Mouse (Mus musculus) embryonic fibroblast, embryonic 13.5 days (primary cell): ENCODE data around the gene Fam151a. TPM values are rescaled to one million over a fixed set of nuclear protein-coding genes. Genes with fewer than 3 reads are reported as not detected.
A peak's percentile ranks its signal among the peaks of the same experiment; 100 is the strongest.
"Not testable (repeated sequence)": the region's sequence is repeated elsewhere in the genome, so short reads cannot be mapped to it uniquely, and the experiment has no call there.

Experiments used
- H3K27ac ChIP-seq: 2 replicates; pipeline ENCODE4 v1.5.1; 2012; ENCODE audit warnings: low read length, control low read depth, inconsistent platforms; ENCODE audit not compliant: insufficient read depth
- H3K4me1 ChIP-seq: 2 replicates; pipeline ENCODE4 v1.6.1; 2011; ENCODE audit warnings: low read length; ENCODE audit not compliant: control insufficient read depth, insufficient read depth
- H3K4me3 ChIP-seq: 2 replicates; pipeline ENCODE4 v1.5.1; 2011; ENCODE audit warnings: mild to moderate bottlenecking, control low read depth, low read length; ENCODE audit not compliant: insufficient read depth
- CTCF ChIP-seq: IDR thresholded peaks from 2 replicates; pipeline ENCODE4 v1.5.1; 2011; ENCODE audit warnings: mild to moderate bottlenecking, control low read depth, low read length, moderate library complexity, borderline replicate concordance; ENCODE audit not compliant: insufficient read depth
- POLR2A ChIP-seq: IDR thresholded peaks from 2 replicates; pipeline ENCODE4 v1.6.1; 2011; ENCODE audit warnings: low read depth, mild to moderate bottlenecking, control low read depth, low read length, moderate library complexity
- polyA plus RNA-seq: library from polyadenylated mRNA; stranded (reverse); fragments of >200 nt; gene quantifications from 2 replicates; pipeline ENCODE4 v1.2.4, GENCODE M21; 2011; ENCODE audit warnings: low read depth; ENCODE audit not compliant: missing spikeins, insufficient read length

Fam151a gene
- polyA plus RNA-seq, 1 experiment: not detected

DNA sequence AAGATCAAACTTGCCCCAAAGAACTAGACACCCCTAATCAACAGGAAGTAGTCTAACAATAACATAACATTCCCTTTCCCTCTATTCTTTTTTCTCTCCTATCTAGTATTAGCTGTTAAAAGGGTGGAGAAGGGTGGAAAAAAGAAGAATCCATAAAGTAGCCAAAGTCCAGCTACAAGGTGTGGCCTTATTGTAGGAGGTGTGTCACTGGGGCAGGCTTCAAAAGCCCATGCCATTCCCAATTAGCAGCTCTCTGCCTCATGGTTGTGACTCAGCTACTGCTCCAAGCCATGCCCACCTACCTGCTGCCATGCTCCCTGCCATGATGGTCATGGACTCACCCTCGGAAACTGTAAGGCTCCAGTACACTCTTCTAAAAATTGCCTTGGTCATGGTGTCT lies 38.9 kb downstream of the Fam151a start:
- Histone ChIP-seq H3K27ac (no peak overlapping the region), H3K4me1 (no peaks in the 10 kb centered on the region), H3K4me3 (no peak overlapping the region)
- no peak for TF ChIP-seq CTCF
- TF ChIP-seq POLR2A: no peak

DNA sequence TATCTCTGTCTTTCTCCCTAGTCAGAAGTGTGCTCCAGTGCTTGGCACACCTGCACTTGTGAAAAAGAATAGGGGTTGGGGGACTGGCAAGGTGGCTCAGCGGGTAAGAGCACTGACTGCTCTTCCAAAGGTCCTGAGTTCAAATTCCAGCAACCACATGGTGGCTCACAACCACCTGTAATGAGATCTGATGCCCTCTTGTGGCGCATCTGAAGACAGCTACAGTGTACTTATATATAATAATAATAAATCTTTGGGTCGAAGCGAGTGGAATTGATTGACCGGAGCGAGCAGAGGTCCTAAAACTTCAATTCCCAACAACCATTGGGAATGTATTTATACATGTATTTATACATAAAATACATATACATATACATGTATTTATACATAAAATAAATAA lies 42.1 kb downstream of the Fam151a start:
- not testable (repeated sequence) for H3K4me1 ChIP-seq

DNA sequence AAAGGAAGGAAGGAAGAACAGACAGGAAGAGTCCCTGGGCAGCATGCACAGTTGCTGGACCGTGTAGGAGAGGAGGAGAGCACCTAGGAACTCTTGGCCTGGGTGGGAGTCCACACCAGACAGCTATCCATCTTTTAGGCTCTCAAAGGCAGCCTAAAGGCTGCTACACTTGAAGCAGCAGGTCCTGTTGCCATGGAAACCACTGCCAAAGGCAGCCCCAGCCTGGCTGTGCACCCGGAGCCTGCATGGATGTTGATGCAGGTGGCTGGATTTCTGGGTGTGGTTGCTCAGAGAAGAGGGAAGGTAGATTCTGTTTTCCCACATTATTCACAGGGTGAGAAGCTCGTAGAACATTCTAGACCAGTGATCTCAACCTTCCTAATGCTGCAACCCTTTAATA lies 43.3 kb downstream of the Fam151a start:
- TF ChIP-seq CTCF: no peak
- TF ChIP-seq POLR2A: no peak
- peaks cover 3% of the 10 kb centered on the region for H3K4me1 ChIP-seq
- H3K4me3 ChIP-seq: no peak overlapping the region
- no peak overlapping the region for H3K27ac ChIP-seq

More for the DNA sequence above, 42.1 kb downstream of the Fam151a start:
- H3K4me3 ChIP-seq, H3K27ac ChIP-seq: not testable (repeated sequence)

DNA sequence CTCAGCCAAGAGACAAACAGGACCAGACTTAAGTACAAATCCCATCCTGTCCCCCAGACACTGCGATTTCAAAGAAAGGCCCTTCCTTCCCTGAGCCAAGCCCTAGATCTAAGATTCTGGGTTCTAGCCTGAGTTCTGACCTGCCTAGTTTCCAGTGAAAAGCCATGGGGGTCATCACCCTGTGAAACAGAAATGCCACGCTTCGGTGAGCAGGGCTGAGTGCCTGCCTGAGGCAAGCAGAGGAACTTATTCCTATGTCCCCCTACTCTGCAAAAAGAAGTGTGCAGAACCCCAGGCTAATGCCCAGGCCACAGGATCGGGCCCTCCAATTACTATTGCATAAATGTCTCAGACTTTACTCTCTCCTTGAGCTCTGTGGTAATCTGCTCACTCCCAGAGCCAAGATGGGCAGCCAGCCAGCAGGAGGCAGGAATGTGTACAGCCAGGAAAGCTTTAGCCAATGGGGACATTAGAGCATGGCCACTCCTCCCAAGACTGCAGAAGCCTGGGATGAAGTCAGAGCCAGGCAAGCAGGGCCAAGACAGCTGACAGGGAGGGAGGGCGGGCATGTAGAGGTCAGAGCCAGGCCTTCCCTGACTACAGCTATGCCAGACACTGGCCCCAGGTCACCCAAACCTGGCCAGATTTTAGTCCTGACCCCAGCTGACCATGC lies 44.6 kb downstream of the Fam151a start:
- no peak for TF ChIP-seq CTCF
- TF ChIP-seq POLR2A: no peak
- Histone ChIP-seq H3K27ac (no peak overlapping the region), H3K4me1 (peaks cover 3% of the 10 kb centered on the region), H3K4me3 (no peak overlapping the region)

DNA sequence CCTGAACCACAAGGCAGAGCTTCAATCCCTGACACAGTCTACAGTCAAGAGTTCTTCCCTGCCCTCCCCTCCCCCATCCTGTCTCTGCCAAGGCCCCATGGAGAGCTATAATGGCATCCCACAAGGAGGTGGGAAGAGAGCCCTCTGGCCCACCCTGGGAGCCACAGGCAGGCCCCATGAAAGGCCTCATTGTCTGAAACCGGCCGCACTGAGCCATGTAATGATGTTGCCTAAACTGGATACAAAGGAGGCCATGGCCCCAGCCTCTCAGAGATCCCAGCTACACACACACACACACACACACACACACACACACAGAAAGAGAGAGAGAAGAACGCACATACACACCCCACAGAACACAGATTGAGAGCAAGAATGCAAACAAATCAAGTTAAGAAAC lies 46.4 kb downstream of the Fam151a start:
- Histone ChIP-seq H3K4me1 (peaks cover 9% of the 10 kb centered on the region), H3K27ac (no peak overlapping the region), H3K4me3 (no peak overlapping the region)
- TF ChIP-seq POLR2A: no peak
- TF ChIP-seq CTCF: no peak

DNA sequence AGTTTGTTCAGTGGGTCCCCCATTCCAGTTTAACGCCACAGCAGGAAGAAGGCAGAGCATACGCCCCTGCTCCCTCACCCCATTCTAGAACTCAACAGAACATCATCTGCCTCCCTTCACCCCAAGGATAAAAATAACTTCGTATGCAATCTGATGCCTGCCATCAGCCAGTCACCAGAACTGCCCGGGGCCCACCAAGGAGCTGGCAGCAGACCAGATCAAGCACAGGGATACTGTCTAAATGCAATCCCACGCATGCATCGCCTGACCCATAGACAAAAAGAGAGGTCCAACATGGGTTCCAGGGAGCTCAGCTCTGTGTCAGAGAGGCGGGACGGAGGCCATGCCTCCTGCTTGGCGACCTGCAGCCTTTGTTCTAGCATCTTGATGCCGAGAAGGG lies 49.4 kb downstream of the Fam151a start:
- H3K4me1 ChIP-seq: peaks cover 12% of the 10 kb centered on the region
- no peak for TF ChIP-seq CTCF
- no peak overlapping the region for H3K27ac ChIP-seq
- no peak overlapping the region for H3K4me3 ChIP-seq

DNA sequence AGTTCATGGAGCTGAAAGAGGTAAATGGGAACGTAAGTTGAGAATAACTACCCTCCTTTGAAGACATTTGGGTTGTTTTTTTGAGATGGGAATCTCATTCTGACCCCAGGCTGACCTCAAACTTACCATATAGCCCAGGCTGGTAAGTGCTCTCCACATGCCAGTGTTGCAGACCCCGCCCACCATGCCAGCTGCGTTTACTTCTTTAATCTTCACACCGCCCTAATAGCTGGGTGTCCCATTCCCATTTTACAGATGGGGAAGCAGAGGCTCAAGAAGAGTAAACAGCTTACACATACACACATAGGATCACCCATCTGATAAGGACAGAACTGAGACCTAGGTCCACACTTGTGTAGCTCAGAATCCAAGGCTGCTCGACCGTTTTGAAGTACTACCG lies 51.1 kb downstream of the Fam151a start:
- Histone ChIP-seq H3K4me3 (no peak overlapping the region), H3K4me1 (peaks cover 11% of the 10 kb centered on the region), H3K27ac (no peak overlapping the region)
- TF ChIP-seq CTCF: no peak
- TF ChIP-seq POLR2A: no peak

DNA sequence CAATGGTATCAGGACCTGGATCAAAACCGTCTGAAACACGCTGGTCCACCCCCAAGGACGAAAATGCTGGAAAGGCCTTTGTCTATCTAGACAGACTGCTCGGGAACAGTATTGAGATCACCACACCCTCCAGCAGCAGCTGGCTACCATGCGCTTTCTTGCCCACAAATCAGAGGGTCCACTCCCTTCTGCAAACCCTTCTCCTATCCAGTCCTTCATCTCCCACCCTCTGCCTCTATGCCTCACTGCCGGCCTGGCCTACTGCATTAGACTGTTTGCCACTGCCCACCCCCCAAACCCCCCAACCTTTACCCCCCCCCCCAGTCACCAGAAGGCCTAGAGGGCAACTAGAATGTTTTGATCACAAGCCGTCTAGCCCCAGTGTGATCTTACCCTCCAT lies 51.7 kb downstream of the Fam151a start:
- Histone ChIP-seq H3K4me1 (peaks cover 11% of the 10 kb centered on the region), H3K27ac (peak overlapping the region; percentile 80), H3K4me3 (no peak overlapping the region)
- TF ChIP-seq POLR2A (no peak), CTCF (no peak)

DNA sequence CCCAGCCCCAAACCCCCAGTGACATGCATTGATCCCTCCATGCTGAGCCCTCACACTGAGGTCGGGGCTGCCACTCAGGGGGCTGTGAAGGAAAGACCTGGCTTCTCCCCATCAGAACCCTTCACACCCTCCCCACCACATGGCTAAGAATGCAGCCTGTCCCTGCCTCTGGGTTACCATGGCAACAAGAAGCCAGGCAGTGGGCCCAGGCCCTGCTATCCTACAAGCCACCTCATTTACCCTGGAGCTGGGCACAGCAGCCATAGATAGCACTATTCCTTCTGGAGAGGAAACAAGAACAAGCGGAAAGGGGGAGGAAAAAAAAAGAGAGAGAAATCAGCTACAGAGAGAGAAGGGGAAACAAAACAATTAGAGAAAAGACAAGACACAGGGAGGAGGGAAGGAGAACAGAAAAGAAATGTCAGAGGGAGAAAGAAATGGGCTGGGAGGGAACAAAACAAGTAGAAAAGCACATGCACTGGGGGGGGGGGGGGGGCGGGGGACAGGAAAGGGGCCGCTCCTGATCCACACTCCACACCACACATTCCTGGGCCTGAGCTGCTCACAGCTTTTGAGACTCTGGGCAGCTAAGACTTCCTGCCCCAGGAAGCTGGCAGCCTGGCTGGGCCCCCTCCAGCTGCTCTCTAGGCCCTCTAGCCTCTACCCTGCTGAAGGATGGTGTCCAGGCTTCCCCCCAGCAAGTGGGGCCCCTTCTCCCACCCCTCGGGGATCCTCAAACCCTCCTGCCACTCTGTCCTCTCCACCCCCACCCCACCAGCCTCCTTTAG lies 52.3 kb downstream of the Fam151a start:
- peak overlapping the region; percentile 80 for H3K27ac ChIP-seq
- peaks cover 11% of the 10 kb centered on the region for H3K4me1 ChIP-seq
- no peak overlapping the region for H3K4me3 ChIP-seq
- TF ChIP-seq POLR2A (no peak), CTCF (no peak)

DNA sequence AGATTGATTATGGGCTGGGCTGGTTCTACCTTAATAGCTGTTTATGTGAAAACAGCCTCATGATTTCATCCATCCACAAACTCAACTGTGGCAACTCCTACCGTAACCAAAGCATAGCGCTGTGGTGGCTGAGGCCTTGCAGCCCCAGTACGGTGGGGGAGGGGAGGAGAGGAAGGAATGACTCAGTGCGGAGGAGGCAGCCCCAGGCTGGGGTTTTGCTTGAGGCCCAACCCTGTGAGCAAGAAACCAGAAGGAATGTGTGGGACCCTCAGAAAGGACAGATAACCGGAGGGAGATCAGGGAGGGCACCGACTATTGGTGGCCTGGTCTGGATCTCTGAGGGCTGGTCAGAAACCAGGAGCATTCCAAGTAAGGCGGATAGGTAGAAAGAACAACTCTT lies 54.1 kb downstream of the Fam151a start:
- peaks cover 11% of the 10 kb centered on the region for H3K4me1 ChIP-seq
- H3K27ac ChIP-seq: peak overlapping the region; percentile 36
- TF ChIP-seq CTCF (no peak), POLR2A (0 out of 2 replicates have a peak, but pooled peaks have one; percentile 20)
- H3K4me3 ChIP-seq: no peak overlapping the region

DNA sequence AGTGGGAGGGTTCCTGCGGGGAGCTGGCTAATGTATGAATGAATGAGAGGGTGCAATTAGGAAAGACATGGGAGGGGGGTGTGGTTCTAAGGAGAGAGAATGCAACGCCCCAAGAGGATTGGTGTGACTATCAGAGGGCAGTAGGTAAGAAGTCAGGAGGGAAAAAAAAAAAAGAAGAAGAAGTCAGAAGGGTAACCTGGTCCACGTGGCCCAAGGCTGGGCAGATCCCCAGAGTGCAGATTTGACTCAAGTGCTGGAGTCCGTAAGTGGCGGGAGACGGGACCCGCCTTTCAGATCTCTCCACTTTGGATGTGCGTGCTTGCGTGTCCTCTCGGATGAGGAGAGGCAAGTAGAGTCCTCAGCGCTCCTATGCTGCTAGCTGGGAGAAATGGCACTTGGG lies 54.9 kb downstream of the Fam151a start:
- Histone ChIP-seq H3K27ac (0 out of 2 replicates have a peak overlapping the region, but pooled peaks have one; percentile 36), H3K4me1 (peaks cover 9% of the 10 kb centered on the region), H3K4me3 (no peak overlapping the region)
- TF ChIP-seq POLR2A: no peak
- TF ChIP-seq CTCF: no peak
